Mouse (Mus musculus) MN1 (cell line): Measurements from ENCODE around the gene Fermt1.
A peak's percentile ranks its signal among the peaks of the same experiment; 100 is the strongest.

Experiments
- DNase-seq: peaks from one replicate; pipeline ENCODE4 v3.0.0-alpha.2; 2016; ENCODE audit warnings: low spot score

Fermt1 gene

DNA sequence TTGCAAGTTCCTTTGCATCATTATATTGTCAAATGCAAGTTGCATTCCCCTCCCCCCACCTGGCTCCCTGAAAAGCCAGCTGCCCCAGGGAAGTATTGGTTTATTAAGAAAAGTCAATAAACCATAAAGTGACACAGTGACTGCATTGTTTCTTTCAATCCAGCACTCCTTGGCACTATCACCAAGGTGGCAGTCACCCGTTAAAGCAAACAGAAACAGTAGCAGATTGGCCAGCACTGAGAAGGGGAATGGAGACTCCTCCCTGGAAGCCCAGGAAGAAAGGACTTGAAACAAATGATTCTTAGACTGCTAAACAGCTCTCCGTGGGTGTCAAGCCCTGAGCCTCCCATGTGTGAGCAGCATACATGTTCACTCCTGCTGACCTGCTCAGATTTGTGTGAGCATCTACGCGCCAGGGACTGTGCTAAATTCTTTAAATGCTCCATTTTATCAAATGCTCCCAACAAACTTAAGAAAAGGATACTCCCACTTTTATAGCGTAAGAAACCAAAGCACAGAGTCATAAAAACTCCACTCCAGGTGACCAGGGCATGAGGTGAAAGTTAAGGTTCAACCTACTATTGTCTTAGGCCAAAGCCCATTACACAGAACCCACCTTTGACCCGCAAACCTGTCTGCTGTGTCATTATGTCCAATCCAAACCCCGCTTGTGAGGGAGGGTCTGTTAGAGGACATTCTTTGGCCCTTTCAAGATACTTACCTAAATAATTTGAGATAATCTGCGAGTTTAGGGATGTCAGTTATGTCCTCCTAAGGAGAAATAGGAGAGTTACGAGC is 23.4 kb downstream of the Fermt1 start:
- no peak for DNase-seq

DNA sequence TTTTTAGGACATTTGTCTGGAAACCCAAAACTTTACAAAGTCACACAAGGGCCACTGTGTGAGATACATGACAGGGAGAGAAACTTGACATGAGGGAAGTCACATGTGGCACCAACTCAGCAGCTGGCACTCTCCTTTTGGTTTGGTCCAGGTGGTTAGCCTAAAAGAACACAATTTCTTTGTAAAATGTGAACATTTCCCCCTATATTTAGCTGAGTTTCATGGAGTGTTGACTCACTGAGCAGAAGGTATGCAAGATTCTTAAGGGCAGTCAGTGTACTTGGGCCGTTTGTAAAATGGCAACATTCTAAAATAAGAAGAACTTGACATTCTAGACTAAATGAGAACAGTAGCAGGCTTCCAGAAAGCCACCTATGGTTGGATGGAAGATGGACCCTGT is 30.9 kb downstream of the Fermt1 start:
- no peak for DNase-seq

DNA sequence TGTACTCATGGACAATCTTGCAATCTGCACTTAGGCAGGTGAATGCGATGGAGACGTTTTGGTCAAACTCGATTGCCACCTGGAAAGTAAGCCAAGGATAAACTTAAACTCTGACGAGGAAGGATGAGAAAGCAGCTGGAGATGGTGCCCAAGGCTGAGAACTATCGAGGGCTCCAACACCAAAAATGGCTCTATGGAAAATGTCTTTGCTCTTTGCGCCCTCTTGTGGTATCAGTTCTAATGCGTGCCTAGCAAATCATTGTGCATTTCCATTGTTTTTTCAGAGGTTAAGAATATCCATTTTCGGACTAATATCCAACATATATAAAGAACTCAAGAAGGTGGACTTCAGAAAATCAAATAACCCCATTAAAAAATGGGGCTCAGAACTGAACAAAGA is 38.9 kb downstream of the Fermt1 start:
- DNase-seq = peak; percentile 67

DNA sequence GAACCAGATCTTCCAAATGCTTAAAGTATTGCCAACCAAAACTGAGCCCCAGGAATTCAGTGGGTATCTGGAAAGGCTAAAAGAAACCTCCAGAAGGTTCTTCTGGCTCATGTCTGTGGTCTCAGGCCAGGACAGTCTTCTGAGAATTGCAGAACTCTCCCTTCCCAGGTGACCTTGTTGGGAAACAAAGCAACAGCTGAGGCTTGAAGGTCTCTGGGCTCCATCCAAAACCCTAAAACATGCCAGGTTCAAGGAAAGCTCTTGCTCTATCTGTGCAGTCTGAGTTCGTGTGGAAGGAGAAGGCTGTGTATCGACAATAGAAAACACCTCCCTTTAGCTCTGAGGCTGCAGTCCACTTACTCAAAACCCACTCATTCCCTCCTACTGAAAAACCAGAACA is 40.7 kb downstream of the Fermt1 start:
- DNase-seq = no peak

DNA sequence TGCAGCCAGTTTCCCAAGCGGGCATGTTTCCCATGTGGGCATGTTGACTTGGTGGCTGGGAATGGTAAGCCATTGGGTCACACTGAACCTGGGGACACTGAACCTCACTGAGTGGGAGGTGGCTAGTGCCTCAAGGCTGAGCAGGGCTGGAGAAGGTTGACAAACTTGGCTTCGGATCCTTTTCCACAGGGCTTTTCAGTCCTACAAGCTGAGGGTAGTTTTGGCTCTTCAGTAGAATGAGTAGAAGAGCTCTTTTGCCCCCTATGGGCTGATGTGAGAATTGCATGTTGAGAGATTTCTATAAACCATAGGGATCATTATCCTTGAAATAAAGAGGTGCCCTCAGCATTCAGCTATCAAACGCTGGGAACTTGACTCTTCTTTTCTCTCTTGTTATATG is 42.2 kb downstream of the Fermt1 start:
- DNase-seq = peak; percentile 79

GRCm38 (mm10) chr2:132902056-132902455 is 43.6 kb downstream of the Fermt1 start:
- no peak for DNase-seq

- no peak for DNase-seq
These were observed 44.1 kb downstream of the Fermt1 start for GRCm38 (mm10) chr2:132901636-132902035.

DNA sequence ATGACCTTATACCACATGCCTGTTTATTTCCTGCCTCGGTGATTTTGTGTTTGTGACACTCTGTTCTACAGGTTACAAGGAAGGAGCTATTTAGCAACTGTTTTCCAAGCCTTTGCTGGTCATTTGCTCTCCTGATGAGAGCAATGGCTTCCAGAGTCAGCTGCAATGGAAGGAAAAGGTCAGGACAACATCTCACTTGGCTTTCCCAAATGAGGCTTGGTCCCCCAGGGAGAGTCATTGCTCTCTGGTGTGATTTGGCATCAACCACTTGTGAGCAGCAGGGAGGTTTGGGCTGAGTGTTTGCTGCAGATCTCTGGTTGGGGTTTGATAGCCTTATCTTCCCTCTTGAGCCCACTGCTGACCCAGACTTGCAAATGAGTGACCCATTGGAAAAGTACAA is 45.1 kb downstream of the Fermt1 start:
- no peak for DNase-seq

GRCm38 (mm10) chr2:132898211-132898610 is 47.5 kb downstream of the Fermt1 start:
- no peak for DNase-seq

DNA sequence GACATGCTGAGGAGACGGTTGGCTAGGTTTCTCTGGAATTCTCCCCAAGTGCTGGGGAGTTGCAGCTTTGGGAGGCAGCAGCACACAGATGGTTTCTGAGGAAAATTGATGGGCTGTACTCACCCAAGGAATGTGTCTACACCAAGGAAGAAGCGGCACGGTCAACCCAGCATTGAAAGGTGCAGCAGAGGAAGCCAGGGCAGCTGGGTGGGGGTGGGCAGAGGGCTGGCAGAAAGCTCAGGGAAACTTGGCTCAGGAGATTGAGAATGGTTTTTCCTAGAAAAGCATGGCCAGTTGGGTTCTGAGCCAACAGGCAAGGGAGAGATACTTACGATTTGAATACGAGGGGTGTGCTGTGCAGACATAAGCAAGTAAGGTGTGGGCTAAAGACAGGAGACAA is 51.9 kb downstream of the Fermt1 start:
- no peak for DNase-seq

DNA sequence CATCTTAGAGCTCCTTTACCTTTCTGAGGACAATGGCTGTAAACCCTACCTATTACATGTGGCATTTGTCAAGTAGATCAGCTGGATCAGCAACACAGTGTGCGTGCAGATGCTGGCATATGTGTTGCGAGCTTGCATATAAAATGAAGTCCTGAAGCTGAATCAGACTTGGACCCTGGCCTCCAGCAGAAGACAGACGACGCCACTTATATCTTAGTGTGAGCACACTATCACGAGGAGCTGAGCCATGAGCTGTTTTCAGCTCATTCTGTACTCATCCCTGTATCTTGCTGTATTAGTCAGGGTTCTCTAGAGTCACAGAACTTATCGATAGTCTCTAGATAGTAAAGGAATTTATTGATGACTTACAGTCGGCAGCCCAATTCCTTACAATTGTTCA is 60.4 kb downstream of the Fermt1 start:
- no peak for DNase-seq

DNA sequence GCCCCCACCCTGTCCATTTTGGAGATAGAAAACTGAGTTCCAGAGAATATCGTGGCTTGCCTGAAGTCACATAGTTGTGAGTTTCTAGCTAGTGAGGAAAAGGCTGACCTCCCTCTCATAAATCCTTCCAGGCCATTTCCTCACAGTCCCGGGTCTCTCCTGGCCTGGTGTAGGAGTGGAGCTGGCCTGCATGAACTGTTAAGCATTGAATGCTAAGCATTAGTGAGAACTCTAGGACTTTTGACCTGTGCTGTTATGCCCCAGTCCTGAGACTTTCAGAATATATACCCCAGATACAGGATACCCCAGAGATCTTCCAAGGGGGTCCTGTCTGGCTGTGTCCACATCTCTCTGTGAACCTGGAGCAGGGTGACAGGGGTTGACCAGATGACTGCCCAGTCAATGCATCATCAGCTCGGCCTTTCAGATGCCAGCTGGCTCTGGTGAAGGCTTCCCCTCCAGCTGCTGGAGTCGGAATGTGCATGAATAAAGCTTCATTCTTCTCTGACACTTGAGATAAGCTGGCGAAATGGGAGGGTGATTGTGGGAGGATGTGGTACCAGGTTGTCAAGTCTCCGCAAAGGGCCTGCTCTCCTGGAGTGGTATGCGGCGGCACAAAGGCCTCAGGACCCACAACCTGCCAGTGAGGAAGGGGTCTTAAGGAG is 61.3 kb downstream of the Fermt1 start:
- DNase-seq = no peak

GRCm38 (mm10) chr2:132880844-132881645 is 64.7 kb downstream of the Fermt1 start, which contains the start of gene Lrrn4:
Gene Lrrn4 (minus strand): TSS chr2:132880891.
- DNase-seq = peak; percentile 58

GRCm38 (mm10) chr2:132879261-132880044 is 66.3 kb downstream of the Fermt1 start:
- peak; percentile 31 for DNase-seq

- DNase-seq = no peak
These were observed 68.7 kb downstream of the Fermt1 start for GRCm38 (mm10) chr2:132876991-132877390.

- no peak for DNase-seq
These were observed 71.9 kb downstream of the Fermt1 start for GRCm38 (mm10) chr2:132873657-132874326.

- no peak for DNase-seq
These were observed 74.0 kb downstream of the Fermt1 start for GRCm38 (mm10) chr2:132871663-132872062.

- DNase-seq = no peak
These were observed 75.4 kb downstream of the Fermt1 start for GRCm38 (mm10) chr2:132870286-132870685.

DNA sequence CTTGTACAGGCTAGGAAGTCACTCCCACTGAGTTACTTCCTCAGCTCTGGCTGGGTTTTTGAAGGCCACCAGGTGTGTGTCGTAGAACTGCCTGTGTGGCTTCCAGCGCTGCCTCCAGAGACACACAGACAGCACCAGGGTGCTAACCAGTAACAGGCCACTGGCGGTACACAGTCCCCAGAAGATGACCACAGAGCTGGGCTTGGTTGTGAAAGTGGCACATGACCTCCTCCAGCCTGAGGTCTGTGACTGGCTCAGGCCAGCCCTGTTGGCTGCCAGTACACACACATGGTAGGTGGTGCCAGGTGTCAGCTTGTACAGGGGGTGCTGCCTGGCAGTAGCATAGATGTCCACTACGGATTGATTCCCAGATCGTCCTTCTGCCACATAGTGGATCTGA is 76.0 kb downstream of the Fermt1 start:
- DNase-seq = no peak

DNA sequence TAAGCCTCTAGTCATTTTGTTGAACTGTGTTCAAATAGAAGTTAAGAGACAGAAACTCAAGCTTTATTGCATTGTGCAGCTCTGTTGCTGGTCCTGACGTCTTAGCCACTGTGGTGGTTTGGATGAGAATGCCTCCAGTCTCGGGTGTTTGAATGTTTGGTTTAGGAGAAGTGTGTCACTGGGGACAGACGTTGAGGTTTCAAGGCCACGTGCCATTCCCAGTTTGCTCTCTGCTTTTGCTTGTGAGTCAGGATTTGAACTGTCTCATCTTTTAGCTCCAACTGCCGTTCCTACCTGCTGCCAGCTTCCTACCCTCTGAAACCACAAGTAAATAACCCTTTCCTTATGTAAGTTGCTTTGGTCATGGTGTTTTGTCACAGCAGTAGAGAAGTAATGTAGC is 78.2 kb downstream of the Fermt1 start:
- DNase-seq = no peak

DNA sequence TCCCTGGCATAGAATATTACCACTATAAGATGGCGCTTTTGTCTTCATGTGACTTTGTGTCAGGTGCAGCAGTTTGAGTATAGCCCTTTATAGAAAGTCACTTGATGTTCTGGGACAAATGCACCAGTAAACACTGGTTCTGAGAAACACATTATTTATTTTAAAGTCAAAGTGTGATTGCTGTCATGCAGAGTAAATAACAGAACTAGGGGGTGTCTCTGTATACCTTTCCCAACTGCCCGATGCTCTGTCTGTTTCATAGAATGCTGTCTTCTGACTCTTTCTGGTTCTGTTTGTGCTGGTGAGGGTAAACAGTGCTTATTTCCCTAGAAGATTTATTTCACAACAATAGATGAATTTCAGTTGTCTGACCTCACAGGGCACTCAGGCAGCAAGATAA is 82.4 kb downstream of the Fermt1 start:
- DNase-seq = no peak
